Mouse (Mus musculus) cerebellum, postnatal 36 days (tissue): ENCODE data around the gene Fam114a1.

Experiments
- DNase-seq, 2 experiments: peaks; one replicate each; pipeline ENCODE4 v3.0.0; 2021 to 2022; ENCODE audit warnings: mixed read lengths in 2 of 2

Fam114a1 gene

DNA sequence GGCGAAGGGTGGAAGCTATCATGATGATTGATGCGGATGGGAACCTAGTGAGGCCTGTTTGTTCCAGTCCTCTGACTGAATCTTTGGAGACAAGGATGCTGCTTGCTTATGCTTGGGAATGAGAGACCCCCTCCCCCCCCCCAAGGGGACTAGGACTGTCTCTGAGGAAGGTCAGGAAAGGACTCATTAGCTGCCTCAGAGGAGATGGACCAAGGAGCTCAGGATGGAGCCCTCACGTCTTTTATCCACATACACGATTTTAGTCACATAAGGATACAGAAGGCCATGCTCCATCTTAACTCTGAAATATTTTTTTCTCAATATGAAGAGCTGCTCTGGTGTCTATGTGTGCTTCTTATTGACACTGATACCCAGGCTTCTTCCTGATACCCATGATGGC, 92.4 kb downstream of the Fam114a1 start:
- no peak for DNase-seq

- no peak for DNase-seq
Observed at GRCm38 (mm10) chr5:65063266-65063665, 93.4 kb downstream of the Fam114a1 start.

- DNase-seq = no peak
Observed at GRCm38 (mm10) chr5:65068166-65068565, 98.3 kb downstream of the Fam114a1 start.

DNA sequence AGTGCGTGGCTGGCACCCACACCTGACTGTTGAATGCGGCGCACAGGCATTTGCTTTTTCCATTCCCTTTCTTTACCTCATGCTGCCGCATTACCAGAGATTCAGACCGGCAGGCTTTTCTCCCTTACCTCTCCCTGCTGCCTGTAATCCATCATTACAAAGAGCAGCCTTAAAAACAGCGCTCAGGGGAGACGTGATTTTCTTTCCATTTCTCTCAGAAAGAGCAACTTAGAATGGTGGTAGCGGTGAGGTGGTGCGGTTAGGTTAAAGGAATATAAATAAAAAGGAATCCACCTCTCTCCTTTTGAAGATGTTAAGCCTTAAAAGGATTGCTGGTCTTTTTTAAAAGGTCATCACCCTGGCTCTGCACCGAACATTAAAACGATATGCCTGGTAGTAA, 100.0 kb downstream of the Fam114a1 start:
- DNase-seq = no peak

- DNase-seq = no peak
Observed at GRCm38 (mm10) chr5:65071689-65072118, 101.8 kb downstream of the Fam114a1 start.

DNA sequence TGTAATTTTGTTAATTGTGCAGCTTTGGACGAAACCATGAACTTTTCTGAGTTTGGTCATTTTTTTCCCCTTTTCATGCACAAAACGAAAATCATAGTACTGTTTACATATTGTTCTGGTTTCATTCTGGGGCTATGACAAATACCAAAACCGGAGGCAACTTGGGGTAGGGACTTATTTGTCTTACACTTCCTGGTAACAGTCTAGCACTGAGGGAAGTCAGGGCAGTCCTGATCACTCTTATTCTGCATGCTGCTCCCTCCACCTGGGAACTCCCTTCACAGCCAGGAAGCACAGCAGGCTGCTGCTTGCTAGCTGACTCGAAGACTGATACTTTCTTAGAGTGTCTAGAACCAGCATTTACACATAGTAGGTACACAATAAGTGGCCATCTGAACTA, 103.4 kb downstream of the Fam114a1 start:
- no peak for DNase-seq

- peak; percentile 66 to 68 for DNase-seq
Observed at GRCm38 (mm10) chr5:65074693-65075092, 104.8 kb downstream of the Fam114a1 start.

GRCm38 (mm10) chr5:65076087-65076486, 106.2 kb downstream of the Fam114a1 start:
- no peak for DNase-seq

DNA sequence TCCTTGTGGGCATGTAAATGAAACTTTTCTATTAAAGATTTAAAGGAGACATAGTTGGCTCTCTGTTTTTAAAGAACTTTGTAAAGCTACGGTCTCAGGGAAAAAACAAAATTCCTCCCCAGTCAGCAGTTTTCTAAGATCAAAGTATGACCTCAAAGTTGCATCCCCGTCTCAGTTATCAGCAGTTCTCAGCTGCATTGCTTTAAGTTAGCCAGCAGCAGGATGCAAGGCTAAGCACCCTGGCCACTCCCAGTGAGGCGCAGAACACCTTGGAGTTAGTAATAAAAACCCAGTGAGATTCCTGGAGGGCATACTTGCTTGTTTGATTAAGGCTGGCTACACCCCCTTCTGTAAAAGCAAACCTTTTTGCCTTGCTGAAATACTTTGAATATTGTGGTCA, 106.9 kb downstream of the Fam114a1 start:
- DNase-seq = no peak

DNA sequence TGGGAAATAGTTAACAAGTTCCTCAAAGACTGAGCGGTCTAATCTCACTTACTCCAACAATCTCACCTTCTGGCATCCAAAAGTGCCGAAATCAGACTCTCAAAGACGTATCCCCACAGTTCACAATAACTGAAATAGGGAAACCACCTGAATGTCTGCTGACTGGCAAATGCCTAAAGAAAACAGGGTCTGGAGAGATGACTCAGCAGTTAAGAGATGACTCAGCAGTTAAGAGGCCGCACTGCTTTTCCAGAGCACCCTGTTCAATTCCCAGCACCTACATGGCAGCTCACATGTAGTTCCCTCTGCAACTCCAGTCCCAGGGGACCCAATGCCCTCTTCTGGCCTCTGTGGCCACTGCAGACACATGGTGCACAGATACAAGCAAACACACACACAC, 108.2 kb downstream of the Fam114a1 start:
- DNase-seq = no peak

GRCm38 (mm10) chr5:65079881-65080280, 110.0 kb downstream of the Fam114a1 start:
- no peak for DNase-seq

GRCm38 (mm10) chr5:65081836-65082235, 112.0 kb downstream of the Fam114a1 start:
- DNase-seq = no peak

DNA sequence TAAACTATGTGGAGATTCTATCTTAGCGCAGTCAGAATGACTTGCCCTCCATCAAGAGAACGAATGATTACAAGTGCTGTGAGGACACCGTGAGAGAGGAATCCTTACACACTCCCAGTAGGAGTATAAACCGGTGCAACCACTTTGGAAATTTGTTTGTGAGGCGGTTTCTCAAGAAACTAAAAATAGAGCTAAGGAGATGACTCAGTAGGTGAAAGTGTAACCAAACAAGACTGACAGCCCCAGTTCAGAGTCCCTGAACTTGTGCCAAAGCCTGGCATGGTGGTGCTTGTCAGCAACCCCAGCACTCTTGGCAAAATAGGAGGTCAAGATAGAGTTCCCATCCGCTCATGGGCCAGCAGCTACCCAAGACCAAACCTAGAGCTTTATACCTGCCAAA, 116.7 kb downstream of the Fam114a1 start:
- no peak for DNase-seq

GRCm38 (mm10) chr5:65089707-65090106, 119.8 kb downstream of the Fam114a1 start:
- DNase-seq = no peak

DNA sequence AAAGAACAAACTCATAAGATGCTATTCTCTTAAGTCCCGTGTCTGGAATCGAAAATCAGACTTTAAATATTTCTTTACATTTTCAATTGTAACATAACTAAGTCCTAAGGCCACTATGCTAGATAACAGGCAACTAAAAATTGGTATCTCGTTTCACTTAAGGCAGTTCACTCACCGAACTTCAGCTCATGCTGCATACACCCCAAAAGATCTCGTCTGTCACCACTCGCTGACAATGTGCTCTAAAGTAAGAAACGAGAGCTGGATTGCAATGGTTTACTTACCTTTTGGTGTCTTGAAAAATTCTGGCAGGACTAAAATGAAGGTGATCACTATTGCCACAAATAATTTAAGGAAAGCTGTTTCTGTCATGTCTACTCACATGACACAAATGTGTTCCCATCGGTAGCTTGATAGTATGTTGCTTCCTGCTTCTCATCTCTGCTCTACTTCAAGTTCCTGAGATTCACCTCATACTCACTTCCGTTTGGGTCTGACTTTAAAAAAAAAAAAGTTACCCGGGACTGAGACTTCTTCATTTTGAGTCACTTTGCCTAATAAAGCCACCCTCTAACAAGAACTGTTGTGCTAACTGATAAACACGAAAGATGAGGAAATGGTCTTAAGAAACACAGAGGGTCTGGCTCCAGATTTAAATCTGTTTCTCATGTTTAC, 121.5 kb downstream of the Fam114a1 start:
- no peak for DNase-seq
